Mouse (Mus musculus) layer of hippocampus, postnatal 25 days (tissue): Measurements from ENCODE around the gene Hmg20b. TPM values are rescaled to one million over a fixed set of nuclear protein-coding genes. Genes with fewer than 3 reads are reported as not detected.
A peak's percentile ranks its signal among the peaks of the same experiment; 100 is the strongest.

Experiments used
- DNase-seq, 2 experiments: peaks; one replicate each; pipeline ENCODE4 v3.0.0; 2022; ENCODE audit warnings: mixed read lengths in 2 of 2, low spot score in 1 of 2; ENCODE audit errors: extremely low spot score in 1 of 2
- total RNA-seq, 2 experiments: library from RNA; stranded (reverse); gene quantifications; 2 replicates each; pipeline ENCODE4 v1.2.3; 2021

The Hmg20b gene
- total RNA-seq, 2 experiments from 2014 or later, result 31.3 to 31.6 TPM

DNA sequence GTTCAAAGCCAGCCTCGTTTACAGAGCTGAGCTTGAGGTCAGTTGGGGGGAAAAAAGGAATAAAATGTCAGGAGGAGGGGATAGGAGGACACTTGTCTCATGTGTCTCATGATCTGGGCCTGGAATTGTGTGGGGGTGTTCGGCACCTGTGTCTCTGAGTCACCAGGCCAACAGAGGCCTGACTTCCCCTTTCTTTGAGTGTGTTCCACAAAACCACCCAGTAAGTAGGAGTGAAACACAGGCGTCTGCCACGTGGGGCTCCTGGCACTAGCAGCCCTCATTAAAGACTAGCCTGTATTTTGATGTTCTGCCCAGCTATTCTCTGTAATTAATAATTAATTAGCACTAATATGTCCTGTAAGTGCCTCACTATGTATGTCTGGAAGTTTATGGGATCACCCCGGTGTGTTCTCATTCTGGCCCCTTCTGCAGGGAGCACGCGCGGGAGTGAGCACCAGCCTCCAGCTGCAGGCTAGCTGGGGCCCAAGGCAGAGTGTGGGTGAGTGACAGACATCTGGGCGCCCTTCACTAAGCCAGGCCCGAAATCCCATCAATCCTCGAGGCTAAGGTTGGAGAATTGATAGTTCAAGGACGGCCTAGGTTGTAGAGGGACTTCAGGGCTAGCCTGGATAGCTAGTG lies 6.2 kb upstream of the Hmg20b start:
- DNase-seq, result no peak

DNA sequence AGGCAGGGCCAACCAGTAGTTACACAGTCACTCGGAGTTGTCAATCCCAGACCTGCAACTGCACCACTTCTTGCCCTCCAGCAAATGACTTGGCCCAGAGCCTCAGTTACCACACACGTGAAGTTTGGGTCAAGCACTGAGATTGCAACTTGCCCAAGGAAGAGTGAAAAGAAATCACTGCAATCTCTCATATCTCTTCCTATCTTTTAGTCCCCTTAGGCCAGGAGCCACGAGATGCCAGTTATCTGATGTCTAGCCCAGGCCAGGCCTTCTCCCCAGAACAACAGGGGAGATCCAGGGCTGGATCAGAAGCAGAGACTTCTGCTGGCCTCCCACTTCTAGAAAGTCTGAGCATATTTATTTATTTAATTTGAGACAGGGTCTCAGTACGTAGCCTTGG lies 5.3 kb upstream of the Hmg20b start:
- DNase-seq, result no peak

- DNase-seq, result no peak
Observed at GRCm38 (mm10) chr10:81354738-81355477, 4.6 kb upstream of the Hmg20b start.

DNA sequence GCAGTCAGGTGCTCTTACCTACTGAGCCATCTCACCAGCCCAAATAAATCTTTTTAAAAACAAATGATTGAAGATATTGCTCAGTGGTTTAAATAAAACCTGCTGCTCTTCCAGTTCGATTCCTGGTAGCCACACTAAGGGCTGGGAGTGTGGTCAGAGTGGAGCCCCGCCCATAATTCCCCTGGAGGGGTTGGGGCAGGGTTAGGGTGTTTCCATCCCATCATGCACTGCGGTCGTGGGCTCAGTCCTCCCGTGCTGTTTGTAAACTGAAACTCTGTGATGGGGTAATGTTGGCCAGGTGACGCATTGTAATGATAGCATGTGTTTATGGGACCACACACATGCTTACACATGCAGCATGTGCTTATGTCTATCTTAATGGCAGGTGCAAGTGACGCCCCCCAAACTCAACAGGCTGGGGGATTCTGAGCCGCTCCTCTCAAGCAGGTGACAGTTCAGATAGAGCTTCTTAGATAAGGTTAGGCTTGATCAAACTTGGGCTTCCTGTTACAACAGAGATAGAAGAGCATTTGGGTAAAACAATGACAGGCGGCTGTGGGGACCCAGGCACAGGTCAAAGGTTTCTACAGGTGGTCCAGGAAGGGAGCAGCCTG lies 1.5 kb upstream of the Hmg20b start:
- DNase-seq, result no peak

DNA sequence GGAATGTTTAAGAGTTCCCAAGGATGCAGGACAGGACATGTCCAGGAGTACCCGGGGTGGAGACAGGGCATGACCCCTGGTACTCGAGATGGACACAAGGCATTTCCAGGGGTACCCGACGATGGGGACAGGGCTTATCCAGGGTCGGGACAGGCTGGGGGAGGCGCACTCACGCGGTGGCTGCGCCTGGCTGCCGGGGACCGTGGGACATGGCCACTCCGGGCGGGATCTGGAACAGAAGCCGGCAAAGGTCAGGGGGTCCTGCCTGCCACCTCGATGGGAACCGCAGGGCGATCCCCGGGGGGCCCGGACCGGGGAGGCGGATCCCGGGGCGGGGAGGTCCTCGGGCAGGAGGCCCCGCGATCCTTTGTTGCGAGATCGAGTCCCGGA lies 324 bp downstream of the Hmg20b start:
- no peak for DNase-seq

DNA sequence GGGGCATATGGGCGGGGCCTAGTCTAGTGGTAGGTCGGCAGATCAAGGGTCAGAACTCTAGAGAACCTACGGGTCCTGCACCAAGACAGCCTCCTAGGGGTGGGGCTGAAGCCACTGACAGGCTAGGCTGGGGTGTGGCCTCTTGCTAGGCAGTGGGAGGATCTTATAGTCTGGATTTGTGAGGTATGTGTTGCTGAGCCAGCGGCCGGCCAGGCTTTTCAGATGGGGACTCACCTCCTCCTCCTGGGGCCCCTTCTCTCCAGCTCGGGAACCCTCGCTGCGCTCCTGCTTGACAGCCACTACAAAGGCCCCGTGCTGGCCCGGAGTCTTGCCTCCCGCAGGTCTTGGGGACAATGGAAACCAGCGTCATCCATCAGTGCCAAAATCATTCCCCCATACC lies 1.1 kb downstream of the Hmg20b start:
- no peak for DNase-seq

GRCm38 (mm10) chr10:81346453-81347067 lies 3.7 kb downstream of the Hmg20b start:
- DNase-seq, result no peak

- no peak for DNase-seq
Observed at GRCm38 (mm10) chr10:81345162-81345534, 5.1 kb downstream of the Hmg20b start.

DNA sequence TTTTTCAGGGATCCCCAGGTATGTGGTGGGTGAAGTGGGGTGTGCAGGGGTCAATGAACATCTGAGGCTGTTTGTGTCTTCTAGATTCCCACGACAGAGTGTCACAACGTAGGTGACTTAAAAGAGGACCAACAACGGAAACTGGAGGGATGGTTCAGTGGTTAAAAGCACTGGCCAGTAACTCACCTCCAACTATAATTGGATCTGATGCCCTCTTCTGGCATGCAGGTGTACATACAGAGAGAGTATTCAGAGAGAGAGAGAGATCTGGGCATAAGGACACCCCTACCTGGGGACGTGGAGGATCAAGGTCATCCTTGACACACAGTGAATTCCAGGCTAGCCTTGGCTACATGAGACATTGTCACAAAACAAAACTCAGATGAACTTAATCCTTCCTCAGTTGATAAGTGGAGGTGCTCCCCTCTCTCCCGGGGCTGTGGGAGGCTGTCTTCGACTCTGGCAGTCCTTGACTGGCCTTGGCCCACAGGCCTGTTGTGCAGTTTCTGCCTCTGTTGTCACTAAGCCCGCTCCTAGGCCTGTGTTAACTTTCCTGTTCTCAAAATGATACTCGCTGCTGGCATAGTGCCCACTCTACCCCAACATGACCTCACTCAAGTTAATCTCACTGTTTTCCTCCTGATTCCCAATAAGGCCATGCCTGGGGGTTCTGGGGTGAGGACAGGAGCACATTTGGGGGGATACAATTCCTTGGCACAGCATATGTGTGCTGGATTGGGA lies 5.7 kb downstream of the Hmg20b start:
- no peak for DNase-seq

GRCm38 (mm10) chr10:81342686-81343505 lies 7.4 kb downstream of the Hmg20b start, which contains the start of gene Gipc3:
TSS of gene Gipc3 (minus strand) at chr10:81343266.
- no peak for DNase-seq

DNA sequence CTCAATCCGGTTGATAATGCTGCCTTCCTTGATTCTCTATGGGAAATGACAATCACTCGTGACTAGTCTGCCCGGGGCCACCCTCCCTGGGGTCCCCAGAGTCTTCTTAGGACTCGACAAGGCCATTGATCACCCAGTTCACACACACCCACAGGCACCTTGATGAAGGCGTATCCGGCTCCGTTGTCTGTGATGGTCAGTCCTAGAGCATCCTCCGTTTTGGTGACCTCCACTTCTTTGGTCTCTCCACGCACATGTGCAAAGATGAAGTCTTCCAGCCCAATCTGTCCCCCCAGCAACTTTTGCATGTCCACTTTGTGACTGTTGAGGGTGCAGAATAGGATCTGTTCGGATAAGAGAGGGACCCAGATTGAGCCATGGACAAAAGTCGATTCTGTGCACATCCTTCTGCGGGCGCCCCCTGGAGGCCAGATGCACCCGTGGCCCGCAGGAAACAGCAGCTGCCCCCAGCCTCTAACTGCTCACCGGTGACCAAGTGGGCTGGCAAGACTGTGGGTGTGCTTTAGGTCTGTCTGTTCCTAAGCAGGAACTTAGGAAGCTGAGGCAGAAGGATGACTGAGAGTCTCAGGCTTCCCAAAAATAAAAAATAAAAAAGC lies 8.8 kb downstream of the Hmg20b start:
- peak in 1 of 2 experiments; percentile 76 for DNase-seq

DNA sequence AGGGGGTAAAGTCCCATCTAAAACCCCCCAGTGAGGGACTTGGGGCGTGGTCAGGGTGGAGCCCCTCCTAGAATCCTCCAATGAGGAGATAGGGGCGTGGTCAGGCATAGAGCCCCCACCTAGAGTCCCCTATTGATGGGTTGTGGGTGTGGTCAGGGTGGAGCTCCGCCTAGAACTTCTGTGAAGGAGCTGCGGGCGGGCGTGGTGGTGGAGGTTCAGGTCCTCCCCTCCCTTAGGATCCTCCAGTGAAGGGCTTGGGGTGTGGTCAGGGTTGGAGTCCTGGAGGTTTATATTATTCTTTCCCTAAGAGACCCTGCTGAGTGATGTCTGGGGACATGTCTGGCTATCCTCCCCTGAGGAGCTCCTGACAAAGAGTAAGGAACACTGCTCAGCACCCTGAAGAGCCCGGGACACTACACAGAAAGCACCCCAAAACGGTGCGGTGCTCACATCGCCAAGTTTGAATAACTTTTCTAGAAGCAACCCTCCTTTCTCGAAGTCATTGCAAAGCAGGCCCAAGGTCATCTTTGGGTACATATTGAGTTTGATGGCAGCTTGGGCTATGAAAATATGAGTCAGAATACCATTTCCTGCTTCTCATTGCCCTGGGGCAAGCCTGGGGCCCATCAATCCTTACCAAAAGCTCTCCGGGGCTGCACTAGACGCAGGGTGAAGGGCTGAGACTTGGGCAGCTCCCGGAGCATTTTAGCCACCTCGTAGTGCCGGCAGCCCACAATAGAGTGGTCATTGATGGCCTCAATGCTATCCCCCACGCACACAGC lies 9.5 kb downstream of the Hmg20b start:
- DNase-seq, result no peak

GRCm38 (mm10) chr10:81336558-81336957 lies 13.7 kb downstream of the Hmg20b start:
- DNase-seq, result no peak

DNA sequence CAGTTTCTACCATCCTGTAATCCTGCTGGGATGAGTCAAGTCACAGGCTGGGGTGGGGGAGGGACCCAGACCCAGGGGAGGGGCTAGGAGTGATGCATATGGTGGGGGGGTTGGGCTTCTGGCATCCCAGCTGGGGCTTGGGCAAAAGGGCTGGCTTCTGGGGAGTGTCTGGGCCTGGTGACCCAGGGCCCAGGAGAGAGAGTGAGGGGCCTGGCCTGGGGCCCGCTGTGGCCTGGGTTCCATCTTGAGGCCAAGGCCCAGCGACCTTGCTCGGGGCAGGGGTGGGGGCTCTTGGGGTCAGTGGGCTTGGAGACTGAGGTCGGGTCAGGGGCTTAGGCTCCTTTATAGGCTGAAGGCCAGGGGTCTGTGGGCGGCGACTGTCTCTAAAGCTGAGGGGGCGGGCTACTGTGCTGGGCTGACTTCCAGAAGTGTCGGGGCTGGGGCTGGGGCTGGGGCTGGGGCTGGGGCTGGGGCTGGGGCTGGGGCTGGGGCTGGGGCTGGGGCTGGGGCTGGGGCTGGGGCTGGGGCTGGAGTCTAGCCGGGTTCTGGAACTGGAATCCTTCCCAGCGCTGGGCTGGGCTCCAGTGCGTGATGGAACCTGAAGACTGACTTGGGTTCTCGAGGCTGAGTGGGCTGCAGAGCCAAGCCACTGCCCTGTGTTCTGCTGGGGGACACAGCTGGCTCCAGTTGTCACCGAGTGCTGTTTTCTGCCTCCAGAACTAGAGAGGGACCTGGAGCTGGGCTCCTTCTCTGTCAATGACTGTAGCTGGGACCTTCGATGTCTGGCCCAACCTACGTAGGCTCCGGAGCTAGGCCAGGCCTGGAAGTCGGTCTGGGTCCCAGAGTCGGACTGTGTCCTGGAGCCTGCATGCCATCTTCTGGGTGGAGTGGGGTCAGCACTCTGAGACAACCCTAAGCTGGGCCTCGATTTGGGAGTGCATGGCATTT lies 14.6 kb downstream of the Hmg20b start:
- no peak for DNase-seq

DNA sequence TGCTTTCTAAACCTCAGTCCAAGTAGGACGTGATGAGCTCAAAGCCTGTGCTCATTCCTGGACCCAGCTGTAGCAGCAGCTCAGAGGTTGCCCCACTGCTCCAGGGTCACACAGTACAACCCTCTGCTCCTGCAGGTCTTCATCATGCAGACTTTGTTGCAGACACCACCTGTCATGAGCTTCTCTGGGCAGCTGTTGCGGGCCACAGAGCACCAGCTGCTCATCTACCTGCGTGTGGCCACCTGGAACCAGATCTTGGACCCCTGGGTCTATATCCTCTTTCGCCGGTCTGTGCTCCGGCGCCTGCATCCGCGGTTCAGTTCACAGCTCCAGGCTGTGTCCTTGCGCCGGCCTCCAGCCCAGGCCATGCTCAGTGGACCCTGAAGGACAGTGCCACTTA lies 16.0 kb downstream of the Hmg20b start:
- DNase-seq, result no peak

GRCm38 (mm10) chr10:81332277-81332676 lies 18.0 kb downstream of the Hmg20b start:
- no peak for DNase-seq

DNA sequence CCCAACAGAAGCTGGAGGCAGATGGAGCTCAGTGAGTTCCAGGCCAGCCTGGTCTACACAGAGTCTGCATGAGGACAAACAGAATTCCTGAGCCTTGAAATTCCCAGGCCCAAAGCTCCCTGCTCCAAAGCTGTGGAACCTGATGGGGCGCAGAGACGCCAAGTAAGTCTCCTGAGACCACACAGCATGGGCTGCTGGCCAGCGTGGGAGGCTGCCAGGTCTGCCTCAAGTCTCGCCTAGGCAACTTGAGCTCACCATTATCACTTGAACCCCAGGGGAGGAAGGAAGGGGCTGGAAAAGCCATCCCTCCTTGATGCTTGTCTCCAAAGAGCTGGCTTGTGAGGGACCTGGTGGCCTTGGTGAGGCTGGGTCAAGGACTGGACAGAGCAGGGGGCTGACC lies 20.3 kb downstream of the Hmg20b start:
- DNase-seq, result no peak
